Mouse (Mus musculus) heart, adult 8-10 months (tissue): ENCODE data around the gene Ikzf3. TPM values are rescaled to one million over a fixed set of nuclear protein-coding genes. Genes with fewer than 3 reads are reported as not detected.

Source experiments
- DNase-seq: peaks from one replicate; pipeline ENCODE4 v3.0.0; 2022; ENCODE audit warnings: low spot score
- total RNA-seq, 4 experiments: library from RNA; stranded (reverse); gene quantifications; 2 replicates each; pipeline ENCODE4 v1.2.4; 2022

Gene Ikzf3
- total RNA-seq, 4 experiments from 2014 or later, result 0.47 to 1.3 (median 0.86) TPM

DNA sequence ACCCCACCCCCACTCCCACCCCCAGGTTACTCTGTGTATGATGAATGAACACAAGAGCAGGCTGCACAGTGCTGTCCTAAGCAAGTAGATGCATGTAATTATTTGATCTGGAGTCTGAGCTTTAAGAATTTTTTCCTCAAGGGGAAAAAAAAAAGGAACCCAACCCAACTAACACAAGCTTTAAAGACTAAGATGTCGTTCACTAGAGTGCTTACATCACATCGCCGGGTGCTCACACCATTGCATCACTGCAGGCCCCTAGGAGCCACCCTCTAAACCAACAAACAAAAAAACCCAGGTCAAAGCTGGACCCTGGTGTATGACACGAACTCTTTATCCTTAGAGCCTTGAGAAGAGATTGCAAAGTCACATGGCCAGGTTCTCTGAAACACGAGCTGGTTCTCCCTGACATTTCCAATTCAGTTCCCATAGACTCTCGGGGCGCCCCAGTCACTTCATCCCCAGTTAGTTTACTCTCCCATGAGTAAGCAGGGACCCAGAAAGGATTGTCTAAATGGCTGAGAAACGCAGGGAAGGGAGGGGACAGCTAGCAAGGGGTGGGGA, 71.8 kb downstream of the Ikzf3 start:
- DNase-seq, result no peak

DNA sequence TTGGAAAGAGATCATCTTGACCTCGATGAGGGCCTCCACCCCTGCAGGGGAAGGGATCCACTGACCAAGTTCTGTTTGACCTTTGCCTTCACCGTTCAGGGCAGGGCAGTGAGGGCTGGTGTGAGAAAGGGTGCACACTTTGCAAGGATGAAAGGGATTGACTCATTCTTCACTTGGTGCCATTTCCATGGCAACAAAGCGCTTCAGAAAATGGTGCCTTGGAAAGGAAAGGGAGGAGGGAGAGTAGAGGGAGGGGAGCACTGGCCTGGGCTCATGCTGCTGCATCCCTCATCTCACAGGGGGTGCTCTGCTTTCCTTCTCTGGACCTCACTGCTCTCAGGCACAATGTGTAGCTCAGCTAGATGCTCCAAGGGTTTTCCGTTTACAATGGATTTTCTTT, 73.1 kb downstream of the Ikzf3 start:
- DNase-seq, result no peak

DNA sequence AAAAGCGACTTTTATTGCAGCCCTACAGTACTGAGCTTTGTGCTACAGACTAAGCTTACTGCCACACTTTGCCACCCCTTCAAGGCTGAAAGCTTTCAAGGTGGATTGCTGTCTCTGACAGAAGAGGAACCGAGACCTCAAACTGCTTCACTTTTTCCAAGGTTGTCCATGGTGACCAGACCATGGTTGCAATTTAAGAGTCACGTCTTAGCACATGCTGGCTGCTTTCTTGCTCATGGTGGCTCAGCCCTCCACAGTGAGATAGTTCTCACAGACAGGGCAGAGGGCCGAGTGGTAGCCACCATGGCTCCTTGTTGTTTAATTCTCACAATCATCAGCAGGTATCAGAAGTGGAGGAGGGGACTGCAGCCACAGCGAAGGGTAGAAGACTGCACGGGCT, 75.0 kb downstream of the Ikzf3 start:
- DNase-seq, result no peak

- DNase-seq, result no peak
Observed at GRCm38 (mm10) chr11:98469761-98470714, 75.8 kb downstream of the Ikzf3 start.

DNA sequence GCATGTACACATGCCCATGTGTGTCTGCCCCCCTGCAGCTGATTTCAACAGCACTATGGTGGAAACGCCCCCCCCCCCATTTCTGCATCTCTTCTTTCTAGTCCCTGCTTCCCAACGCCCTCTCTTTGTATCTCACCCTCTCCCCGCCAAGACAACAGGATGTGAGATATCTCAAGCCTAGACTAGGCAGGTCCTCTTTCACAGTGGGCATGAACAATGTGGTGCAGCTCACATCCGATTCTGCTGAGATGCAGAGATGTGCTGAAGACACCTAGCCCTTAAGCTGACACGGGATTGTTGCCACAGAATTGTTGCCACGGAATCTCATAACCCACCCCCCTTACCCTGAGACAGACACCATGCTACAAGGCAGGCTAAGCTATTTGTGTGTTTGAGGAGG, 81.3 kb downstream of the Ikzf3 start:
- DNase-seq, result no peak

- no peak for DNase-seq
Observed at GRCm38 (mm10) chr11:98463911-98464310, 81.9 kb downstream of the Ikzf3 start.

GRCm38 (mm10) chr11:98462255-98462654, 83.6 kb downstream of the Ikzf3 start:
- no peak for DNase-seq

DNA sequence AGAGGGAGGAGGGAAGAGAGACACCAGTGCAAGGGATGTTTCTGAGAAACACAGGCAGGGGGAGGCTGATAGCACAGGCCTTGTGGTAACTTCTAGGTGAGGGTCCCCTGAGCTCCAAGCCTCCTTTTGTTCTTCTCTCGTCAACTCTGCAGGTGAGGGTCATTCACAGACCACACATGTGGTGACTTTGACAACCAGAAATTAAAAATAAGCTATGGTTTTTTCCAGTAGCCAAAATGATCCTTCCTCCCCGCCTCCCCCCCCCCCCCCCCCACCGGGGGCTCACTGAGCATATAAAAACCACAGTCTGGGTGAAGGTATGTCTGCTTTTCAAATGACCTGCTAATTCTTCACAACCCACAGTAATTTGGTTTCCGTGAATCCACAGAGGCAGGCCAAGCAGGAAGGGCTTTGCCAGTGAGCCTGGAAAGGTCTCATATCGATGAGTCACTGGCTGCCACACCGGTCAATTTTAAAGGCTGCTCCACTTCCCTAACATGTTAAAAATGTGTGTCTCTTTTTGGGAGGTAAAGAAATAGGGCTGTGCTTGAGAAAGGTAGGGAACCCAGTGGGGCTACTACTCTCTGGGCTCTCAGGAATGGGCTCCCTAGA, 84.6 kb downstream of the Ikzf3 start:
- DNase-seq, result no peak

GRCm38 (mm10) chr11:98459860-98460259, 86.0 kb downstream of the Ikzf3 start:
- no peak for DNase-seq

DNA sequence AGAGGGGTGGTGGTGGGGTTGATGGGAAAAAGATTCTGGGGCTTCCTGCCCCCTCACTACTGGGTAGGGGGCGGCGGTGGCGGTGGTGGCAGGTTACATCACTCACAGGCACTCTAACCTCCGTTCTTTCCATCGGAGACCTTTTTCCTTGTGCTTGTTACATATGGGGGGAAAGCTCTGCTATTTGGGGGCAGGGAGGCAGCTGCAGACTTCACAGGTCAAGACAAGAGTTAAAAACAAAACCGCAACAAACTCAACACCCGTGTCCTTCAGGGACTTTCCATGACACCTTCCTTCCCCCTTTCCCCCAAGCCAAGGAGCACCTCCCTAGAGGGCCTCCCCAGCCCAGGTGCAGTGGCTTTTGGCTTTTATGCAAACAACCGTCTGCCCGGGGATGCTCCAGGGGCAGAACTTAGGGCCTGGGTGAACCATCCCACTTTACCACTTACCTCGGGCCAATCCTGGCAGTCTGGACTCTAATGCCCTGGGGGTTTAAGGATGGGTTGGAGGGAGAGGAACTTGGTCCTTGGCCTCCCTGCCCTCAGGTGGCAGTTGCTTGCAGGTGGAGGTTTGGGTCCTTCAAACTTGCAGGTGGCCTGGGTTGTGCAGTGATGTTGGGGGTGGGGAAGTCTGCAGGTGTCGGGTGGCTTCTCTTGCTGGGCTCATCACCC, 86.6 kb downstream of the Ikzf3 start:
- DNase-seq, result no peak

DNA sequence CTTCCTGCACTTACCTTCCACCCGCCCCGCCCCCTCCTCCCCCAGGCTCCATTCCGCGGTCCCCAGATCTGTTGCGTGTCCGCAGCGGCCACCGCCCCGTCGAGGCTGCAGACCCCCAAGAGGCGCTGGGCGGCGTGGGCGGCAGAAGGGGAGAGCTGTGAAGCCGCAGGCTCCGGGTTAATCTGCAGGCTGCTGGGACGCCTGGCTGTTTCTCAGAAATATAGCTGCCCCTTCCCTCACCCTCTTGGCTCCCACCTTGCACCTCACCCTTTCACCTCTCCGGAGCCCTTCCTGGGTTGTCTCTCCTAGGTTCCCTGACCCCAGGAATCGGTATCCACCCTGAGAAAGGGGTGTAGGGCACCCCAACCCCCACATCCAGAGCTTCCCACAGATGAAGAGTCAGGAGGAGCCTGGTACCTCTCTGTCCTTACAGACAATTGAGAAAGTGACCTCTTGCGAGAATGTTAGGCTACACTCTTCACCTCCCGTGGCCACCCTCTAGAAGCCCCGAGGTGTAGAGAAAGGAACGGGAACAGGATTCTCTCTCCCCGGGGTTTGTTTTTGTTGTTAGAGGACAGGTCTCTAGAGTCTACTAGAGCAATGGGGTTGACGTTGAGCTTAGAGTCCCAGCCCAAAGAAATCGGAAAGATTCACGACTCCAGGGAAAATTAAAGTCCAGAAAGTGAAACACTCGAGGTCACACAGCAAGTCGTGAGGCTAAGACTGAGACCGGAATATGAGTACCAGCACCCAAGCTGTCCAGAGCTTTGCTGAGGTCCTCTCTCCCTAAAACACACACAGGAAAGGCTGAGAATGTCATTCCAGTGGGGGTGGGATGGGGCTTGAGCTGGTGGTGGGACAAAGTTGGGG, 87.5 kb downstream of the Ikzf3 start:
- DNase-seq, result no peak

DNA sequence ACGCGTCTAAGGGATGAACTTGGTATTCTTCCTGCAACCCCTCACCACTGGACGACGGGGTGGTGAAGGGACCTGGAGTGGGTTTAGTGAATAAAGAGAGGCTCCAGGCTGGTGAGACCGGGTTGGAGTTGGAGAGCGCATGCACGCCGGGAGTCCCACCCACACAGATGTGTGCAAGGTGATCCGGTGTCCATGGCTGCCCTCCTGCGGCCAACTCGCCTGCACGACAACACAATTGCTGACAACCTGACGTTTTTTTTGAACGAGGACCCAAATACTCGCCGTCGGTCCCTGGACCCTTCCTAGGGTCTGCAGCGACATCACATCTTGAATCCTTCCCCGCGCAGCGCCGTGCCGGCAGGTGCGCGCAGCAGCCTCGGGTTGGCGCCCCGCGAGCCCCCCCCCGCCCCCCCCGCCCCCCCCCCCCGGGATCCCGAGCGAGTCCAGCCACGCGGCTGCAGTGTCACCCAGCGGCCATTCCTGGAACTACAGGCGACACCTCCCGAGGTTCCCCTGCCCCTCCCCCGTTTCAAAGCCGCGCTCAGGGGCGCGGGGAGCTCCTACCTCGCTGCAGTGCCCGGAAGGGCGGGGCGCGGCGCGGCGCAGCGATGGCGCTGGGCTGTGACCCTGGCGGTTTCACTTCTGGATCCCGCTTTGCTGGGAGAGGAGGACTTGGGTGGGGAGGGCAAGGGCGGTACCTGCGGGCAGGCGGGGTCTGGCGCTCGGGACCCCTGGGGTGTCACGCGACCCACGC, 88.3 kb downstream of the Ikzf3 start:
- DNase-seq, result peak; percentile 75

DNA sequence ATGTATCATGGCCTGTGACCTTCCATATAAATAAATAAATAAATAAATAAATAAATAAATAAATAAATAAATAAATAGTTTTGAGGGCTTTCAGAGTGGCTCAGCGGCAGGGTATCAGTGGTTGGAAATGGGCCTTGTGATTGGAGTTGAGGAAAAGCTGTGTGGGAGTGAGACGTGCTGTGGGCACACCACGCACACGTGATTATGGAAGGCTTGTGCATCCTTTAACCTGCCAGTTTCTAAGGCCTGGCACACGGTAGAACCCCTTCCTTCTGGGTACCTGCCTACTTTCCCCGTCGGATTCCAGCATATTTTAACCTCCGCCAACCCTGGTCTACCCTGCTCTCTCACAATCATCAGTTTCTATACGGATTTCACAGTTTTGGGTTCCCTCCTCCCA, 88.9 kb downstream of the Ikzf3 start:
- no peak for DNase-seq

- DNase-seq, result no peak
Observed at GRCm38 (mm10) chr11:98456545-98456944, 89.3 kb downstream of the Ikzf3 start.

GRCm38 (mm10) chr11:98455484-98455883, 90.3 kb downstream of the Ikzf3 start:
- DNase-seq, result no peak

DNA sequence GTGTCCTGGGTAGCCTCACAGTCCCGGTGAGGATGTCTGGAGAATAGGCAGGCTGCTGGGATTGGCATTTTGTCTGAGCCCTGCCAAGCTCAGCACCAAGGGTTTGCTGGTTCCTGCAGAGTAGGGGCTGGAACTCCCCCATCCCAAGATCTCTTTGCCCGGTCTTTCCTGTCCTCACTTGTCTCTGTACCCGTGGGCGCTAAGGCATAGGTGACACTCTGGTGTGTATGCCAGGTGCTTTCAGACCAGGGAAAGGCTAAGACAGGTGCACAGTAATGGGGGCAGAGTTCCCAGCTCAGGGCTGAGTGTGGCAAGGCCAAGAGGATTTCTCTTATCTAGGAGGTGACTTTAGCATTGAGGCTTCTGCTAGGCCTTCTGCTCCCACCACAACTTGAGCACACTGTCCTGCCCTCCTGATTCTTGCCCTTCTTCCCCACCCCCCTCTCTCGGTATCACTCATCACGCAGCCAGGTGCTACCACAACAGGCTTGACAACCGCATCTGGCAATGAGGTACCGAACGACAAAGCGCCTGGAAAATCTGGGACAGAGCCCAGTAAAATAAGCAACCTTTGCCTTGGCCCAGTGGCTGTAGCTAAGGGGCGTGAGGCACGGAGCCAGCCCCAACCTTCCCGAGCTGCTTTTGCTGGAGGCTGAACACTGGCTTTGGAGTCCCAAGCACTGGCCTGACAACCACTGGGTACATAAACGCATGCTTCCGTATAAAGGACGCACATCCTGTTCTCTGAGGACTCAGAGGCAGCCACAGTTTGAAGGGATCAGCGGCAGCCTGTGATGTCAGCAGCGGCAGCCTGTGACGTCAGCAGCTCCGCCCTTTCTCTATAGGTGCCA, 95.7 kb downstream of the Ikzf3 start:
- no peak for DNase-seq

DNA sequence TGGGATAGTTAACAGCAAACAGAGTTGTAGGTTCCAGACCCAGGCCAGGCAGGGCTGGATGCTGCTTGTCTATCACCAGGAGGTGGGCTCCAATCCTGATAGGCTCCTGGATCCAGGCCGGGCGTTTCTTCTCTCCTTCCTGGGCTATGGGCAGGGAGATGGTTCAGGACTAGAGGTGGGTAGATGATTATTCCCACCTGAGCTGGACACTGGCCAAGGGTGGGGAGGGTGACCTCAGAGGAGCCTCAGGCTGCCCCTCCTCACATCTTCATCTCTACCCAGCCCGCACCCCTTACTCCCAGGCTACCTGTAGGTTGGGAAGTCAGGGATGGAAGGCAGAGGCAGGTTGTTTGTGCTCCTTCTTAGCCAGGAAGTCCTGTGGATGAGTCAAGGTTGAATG, 96.4 kb downstream of the Ikzf3 start:
- DNase-seq, result no peak

GRCm38 (mm10) chr11:98448191-98448790, 97.5 kb downstream of the Ikzf3 start:
- no peak for DNase-seq

DNA sequence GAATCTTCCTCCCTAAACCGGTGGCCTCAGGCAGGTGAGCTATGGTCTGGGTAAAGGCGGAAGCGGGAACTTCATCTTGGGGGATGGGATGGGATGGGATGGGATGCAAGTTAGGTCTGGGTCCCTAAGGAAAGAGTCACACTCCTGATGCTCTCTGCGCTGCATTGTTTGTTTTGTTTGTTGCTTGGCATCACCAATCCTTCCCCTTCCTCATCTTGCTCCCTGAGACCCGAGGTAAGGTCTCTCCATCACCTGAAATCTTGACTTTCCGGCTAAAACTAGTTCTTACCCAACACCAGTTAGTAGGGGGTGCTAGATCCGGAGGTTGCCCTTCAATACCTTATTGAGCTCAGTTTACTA, 98.4 kb downstream of the Ikzf3 start:
- no peak for DNase-seq
